Mouse (Mus musculus) heart, postnatal 0 days (tissue): Measurements from ENCODE around the gene Fbxl19. TPM values are rescaled to one million over a fixed set of nuclear protein-coding genes. Genes with fewer than 3 reads are reported as not detected.
"Not testable (repeated sequence)": the region's sequence is repeated elsewhere in the genome, so short reads cannot be mapped to it uniquely, and the experiment has no call there.

Experiments
- ATAC-seq: fragments of 200-750 bp; cut with Nextera tagmentation; 2 replicates; pipeline ENCODE4 v1.8.0; 2017; ENCODE audit warnings: low read depth, moderate number of reproducible peaks, moderate library complexity; ENCODE audit not compliant: insufficient read depth
- DNase-seq: peaks from one replicate; pipeline ENCODE4 v3.0.0-alpha.2; 2016; ENCODE audit warnings: low spot score
- H3K27ac ChIP-seq: fragments of 300-500 bp; sonication (generic); 2 replicates; pipeline ENCODE4 v1.5.1; 2014; ENCODE audit warnings: low read depth, mild to moderate bottlenecking
- H3K27me3 ChIP-seq: fragments of 300-500 bp; sonication (generic); 2 replicates; pipeline ENCODE4 v1.6.1; 2014; ENCODE audit warnings: low read length, mixed read lengths; ENCODE audit not compliant: control insufficient read depth, insufficient read depth
- H3K36me3 ChIP-seq: fragments of 300-500 bp; sonication (generic); replicated peaks from 2 replicates; pipeline ENCODE4 v1.6.1; 2014; ENCODE audit warnings: low read length, mixed read lengths; ENCODE audit not compliant: control insufficient read depth, insufficient read depth
- H3K4me1 ChIP-seq: fragments of 300-500 bp; sonication (generic); 2 replicates; pipeline ENCODE4 v1.6.1; 2014; ENCODE audit warnings: antibody characterized with exemption; ENCODE audit not compliant: control insufficient read depth, insufficient read depth
- H3K4me2 ChIP-seq: fragments of 300-500 bp; sonication (generic); 2 replicates; pipeline ENCODE4 v1.6.1; 2014; ENCODE audit warnings: low read depth, mild to moderate bottlenecking, low read length, moderate library complexity
- H3K4me3 ChIP-seq: fragments of 300-500 bp; sonication (generic); 2 replicates; pipeline ENCODE4 v1.5.1; 2014; ENCODE audit warnings: low read depth, low read length
- H3K9ac ChIP-seq: fragments of 300-500 bp; sonication (generic); replicated peaks from 2 replicates; pipeline ENCODE4 v1.6.1; 2014; ENCODE audit warnings: low read depth, low read length, mixed read lengths
- H3K9me3 ChIP-seq: fragments of 300-500 bp; sonication (generic); replicated peaks from 2 replicates; pipeline ENCODE4 v1.6.1; 2016; ENCODE audit warnings: low read length; ENCODE audit not compliant: control insufficient read depth
- CTCF ChIP-seq: IDR thresholded peaks from 2 replicates; pipeline ENCODE4 v1.5.1; 2016; ENCODE audit warnings: antibody characterized with exemption, control low read depth, low read depth
- EP300 ChIP-seq: IDR thresholded peaks from 2 replicates; pipeline ENCODE4 v1.6.1; 2016; ENCODE audit warnings: antibody characterized with exemption, low read depth
- WGBS: fragments of 180-500 bp; shearing (Covaris S2); extraction: QIAGEN DNeasy Blood & Tissue Kit; methylation state at CpG from one replicate; pipeline ENCODE4 v1.1.7; 2014; 5-methylcytosine and 5-hydroxymethylcytosine counted together
- polyA plus RNA-seq: library from polyadenylated mRNA; unstranded; fragments of >200 nt; fragmentation: Nextera tagmentation; extraction: Ambion mirVana; gene quantifications from 2 replicates; pipeline ENCODE4 v1.2.1, GENCODE M21; 2015
- total RNA-seq: library from RNA; depleted of rRNA; stranded (reverse); fragments of >200 nt; gene quantifications from 2 replicates; pipeline ENCODE4 v1.2.3, GENCODE M21; 2014; ENCODE audit warnings: low replicate concordance

The Fbxl19 gene
- total and polyA plus RNA-seq, 2 experiments from 2014 or later = 0.42 to 21.6 TPM

DNA sequence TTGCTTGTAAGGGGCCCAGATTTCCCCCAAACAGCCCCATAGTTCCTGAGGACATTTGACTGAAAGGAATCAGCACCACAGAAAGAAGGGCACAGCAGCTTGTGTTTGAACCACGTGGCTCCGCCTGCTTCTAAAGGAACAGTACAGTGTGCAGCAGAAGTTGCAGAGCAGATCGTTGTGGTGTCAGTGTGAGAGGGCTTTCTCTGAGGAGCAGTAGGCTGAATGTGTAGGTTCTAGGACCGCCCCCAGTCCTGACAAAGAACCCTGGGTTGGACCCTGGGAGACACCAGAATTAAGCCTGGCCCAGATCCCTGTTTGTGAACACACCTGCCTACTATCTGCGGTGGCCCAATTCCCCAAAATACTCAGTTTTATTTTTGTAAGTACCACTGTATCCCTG lies 26.9 kb downstream of the Fbxl19 start:
- no peak for DNase-seq
- Histone ChIP-seq H3K4me2 (peak overlapping the region; percentile 82; the same call in 1 of the 2 replicates), H3K4me1 (peaks cover 15% of the 10 kb centered on the region), H3K9ac (no peak overlapping the region), H3K9me3 (no peaks in the 10 kb centered on the region), H3K36me3 (peaks cover 6% of the 10 kb centered on the region; the same call in 1 of the 2 replicates), H3K4me3 (no peak overlapping the region), H3K27me3 (no peaks in the 10 kb centered on the region), H3K27ac (peak overlapping the region; percentile 85; the same call in 1 of the 2 replicates)
- TF ChIP-seq CTCF (no peak), EP300 (no peak)
- 69% methylated on average over 5 of the region's 5 CpGs for WGBS
- ATAC-seq = no peak

DNA sequence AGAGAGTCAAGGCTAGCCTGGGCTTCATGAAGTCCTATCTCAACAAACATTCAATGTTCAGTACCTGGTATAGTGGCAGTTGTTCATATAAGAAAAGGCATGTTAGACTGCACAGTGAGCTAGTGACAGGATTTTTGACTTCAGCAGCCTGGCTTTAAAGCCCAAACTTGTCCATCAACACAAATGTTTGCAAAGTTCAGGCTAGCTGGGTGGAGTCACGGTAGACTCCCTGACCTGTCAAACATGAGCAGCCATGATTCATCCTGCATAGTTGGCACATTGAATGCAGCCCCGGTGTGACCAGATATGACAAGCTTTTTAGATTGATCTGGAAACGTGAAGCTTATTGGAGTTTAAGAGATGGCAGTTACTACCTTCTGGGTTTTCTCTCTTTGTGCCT lies 27.7 kb downstream of the Fbxl19 start:
- Histone ChIP-seq H3K4me2 (no peak overlapping the region), H3K9me3 (no peaks in the 10 kb centered on the region), H3K4me3 (no peak overlapping the region), H3K9ac (no peak overlapping the region), H3K27me3 (no peaks in the 10 kb centered on the region), H3K36me3 (peaks cover 6% of the 10 kb centered on the region; the same call in 1 of the 2 replicates), H3K27ac (no peak overlapping the region), H3K4me1 (peaks cover 15% of the 10 kb centered on the region)
- WGBS = 54% methylated on average over 3 of the region's 3 CpGs
- ATAC-seq (no peak), DNase-seq (no peak)
- TF ChIP-seq CTCF (no peak), EP300 (no peak)

DNA sequence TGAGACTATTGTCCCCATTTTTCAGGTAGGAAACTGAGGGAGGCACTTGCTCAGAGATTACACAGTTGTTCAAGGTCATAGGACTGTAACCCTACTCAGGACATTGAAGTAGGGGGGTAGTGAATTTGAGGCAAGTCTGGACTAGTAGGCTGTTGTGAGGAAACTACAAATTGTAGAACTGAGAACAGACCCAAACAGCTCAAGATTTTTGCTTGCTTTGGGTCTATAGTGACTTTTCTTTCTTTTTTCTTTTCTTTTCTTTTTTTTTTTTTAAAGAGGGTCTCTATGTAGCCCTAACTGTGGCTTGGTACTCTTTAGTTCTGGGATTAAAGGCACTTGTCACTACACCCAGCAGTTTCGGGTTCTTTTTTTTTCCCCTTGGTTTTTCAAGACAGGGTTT lies 28.2 kb downstream of the Fbxl19 start:
- TF ChIP-seq CTCF = no peak
- no peak for TF ChIP-seq EP300
- H3K4me1 ChIP-seq = peaks cover 15% of the 10 kb centered on the region
- WGBS = 95% methylated on average over 1 of the region's 1 CpGs

DNA sequence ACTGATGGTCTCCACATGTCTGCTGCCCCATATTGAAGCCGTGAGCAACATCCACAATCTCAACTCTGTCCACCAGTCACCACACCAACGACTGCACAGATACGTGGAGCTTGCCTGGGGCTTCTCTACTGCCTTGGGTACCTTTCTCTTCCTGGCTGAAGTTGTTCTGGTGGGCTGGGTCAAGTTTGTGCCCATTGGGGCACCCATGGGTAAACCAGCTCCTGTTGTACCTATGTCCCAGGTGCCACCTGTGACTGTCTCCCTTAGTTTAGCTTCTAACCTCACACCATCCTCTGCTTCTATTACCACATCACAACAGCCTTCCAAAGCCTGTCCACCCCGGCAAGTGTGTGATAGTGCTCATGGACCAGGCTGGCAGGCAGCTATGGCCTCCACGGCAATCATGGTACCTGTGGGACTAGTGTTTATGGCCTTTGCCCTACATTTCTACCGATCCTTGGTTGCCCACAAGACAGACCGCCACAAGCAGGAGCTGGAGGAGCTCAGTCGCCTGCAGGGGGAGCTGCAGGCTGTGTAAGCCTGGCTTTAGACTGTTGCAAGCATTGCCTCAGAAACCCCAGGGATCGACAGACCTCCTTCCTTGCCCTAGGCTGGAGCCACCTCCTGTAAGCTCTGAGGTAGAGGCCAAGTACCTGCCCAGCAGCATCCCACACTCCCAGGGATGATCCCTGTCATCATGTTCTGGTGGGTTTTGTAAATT lies 29.5 kb downstream of the Fbxl19 start:
- Histone ChIP-seq H3K36me3 (peaks cover 2% of the 10 kb centered on the region; the same call in 1 of the 2 replicates), H3K27ac (no peak overlapping the region), H3K27me3 (no peaks in the 10 kb centered on the region), H3K4me1 (peaks cover 15% of the 10 kb centered on the region), H3K9me3 (no peaks in the 10 kb centered on the region), H3K9ac (no peak overlapping the region), H3K4me2 (no peak overlapping the region), H3K4me3 (no peak overlapping the region)
- 30% methylated on average over 9 of the region's 9 CpGs for WGBS
- TF ChIP-seq EP300 (no peak), CTCF (peak; percentile 68)
- peak; percentile 68 for DNase-seq
- ATAC-seq = no peak

More for the DNA sequence above, 28.2 kb downstream of the Fbxl19 start:
- no peak overlapping the region for H3K27ac ChIP-seq
- DNase-seq (no peak), ATAC-seq (no peak)
- H3K4me3 ChIP-seq = no peak overlapping the region
- H3K27me3 ChIP-seq = no peaks in the 10 kb centered on the region
- no peak overlapping the region for H3K9ac ChIP-seq
- H3K36me3 ChIP-seq = peaks cover 5% of the 10 kb centered on the region; the same call in 1 of the 2 replicates
- no peak overlapping the region for H3K4me2 ChIP-seq
- H3K9me3 ChIP-seq = no peaks in the 10 kb centered on the region

DNA sequence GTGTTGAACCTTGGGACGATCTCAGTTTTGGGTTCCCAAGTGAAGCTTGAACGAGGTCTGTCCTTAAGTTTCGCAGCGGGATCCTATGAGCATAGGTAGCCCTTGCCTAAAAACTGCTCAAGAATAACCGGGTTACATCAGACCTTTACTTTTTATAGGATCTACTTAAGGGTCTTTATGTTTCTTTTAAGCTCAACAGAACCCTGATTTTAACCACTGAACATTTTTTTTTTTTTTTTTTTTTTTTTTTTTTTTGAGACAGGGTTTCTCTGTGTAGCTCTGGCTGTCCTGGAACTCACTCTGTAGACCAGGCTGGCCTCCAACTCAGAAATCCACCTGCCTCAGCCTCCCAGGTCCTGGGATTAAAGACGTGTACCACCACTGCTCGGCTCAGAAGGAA lies 31.5 kb downstream of the Fbxl19 start:
- not testable (repeated sequence) for H3K9me3 ChIP-seq, H3K4me1 ChIP-seq, ATAC-seq, H3K27me3 ChIP-seq, DNase-seq
- Histone ChIP-seq H3K4me3 (peak overlapping the region; percentile 89), H3K36me3 (peaks cover 22% of the 10 kb centered on the region), H3K27ac (peak overlapping the region; percentile 96), H3K9ac (peak overlapping the region; percentile 94; the same call in 1 of the 2 replicates), H3K4me2 (peak overlapping the region; percentile 68)
- WGBS = 70% methylated on average over 7 of the region's 7 CpGs

DNA sequence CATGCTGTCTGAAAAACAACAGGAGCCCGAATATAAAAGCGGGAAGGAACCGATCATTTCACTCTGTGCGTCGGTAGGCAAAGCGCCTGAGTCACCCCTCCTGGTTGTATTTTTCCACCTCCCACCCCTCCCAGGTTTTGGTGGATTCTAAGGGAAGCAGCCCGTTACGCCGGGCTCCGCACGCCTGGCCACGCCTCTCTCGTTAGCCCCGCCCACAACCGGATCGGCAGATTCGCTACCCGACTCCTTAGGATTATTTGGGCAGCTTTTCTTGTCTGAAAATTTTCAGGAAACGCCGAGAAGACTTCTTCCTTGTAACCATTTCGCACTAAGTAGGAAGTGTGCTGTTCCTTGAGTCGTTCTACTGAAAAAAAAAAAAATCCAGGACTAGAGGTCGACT lies 32.1 kb downstream of the Fbxl19 start, which contains the start of gene Setd1a:
Setd1a (plus strand) TSS at position 245 of the 400 bp plus-strand sequence.
- peak within 1 kb of the TSS; percentile 89 for H3K4me3 ChIP-seq
- H3K9me3 ChIP-seq = no peaks in the 10 kb centered on the region
- peaks cover 28% of the 10 kb centered on the region for H3K36me3 ChIP-seq
- peaks cover 3% of the 10 kb centered on the region; the same call in 1 of the 2 replicates for H3K4me1 ChIP-seq
- under 1% methylated on average over 23 of the region's 23 CpGs for WGBS
- ATAC-seq (peak; percentile 64), DNase-seq (peak; percentile 67)
- TF ChIP-seq CTCF (no peak), EP300 (no peak)
- peak within 1 kb of the TSS; percentile 94 for H3K9ac ChIP-seq
- no peaks in the 10 kb centered on the region for H3K27me3 ChIP-seq
- H3K4me2 ChIP-seq = peak within 1 kb of the TSS; percentile 68
- H3K27ac ChIP-seq = peak within 1 kb of the TSS; percentile 96
